8 mouse cellular contexts compared by ENCODE assay signal in genomic region chr4:145193991-145194511, GRCm38 (mm10). TPM values are rescaled to one million over a fixed set of nuclear protein-coding genes. Genes with fewer than 3 reads are reported as not detected.
DNase-seq lines count a peak whose midpoint lies in the region; ATAC-seq and TF ChIP-seq lines count a peak whose summit lies in the region.

No protein-coding gene starts in this region.

- 1% methylated on average over 10 of the region's 10 CpGs for WGBS in forebrain, embryonic 12.5 days
- under 1% methylated on average over 10 of the region's 10 CpGs for WGBS in heart, postnatal 0 days

- no peaks in the 10 kb centered on the region for H3K9me3 ChIP-seq in forebrain, embryonic 12.5 days
- H3K9me3 ChIP-seq in heart, postnatal 0 days (replicated peaks; ENCODE audit: control insufficient read depth, low read length): no peaks in the 10 kb centered on the region
- no peaks in the 10 kb centered on the region for H3K9me3 ChIP-seq in megakaryocyte, embryonic 14.5 days

- peak overlapping the region; percentile 76 for H3K4me3 ChIP-seq in forebrain, embryonic 12.5 days (replicated peaks)
- H3K4me3 ChIP-seq in heart, postnatal 0 days (ENCODE audit: low read depth, low read length): peak overlapping the region; percentile 92
- peak overlapping the region; percentile 99 for H3K4me3 ChIP-seq in megakaryocyte, embryonic 14.5 days (replicated peaks)

- TF ChIP-seq EP300 in heart, postnatal 0 days (IDR thresholded peaks at IDR 0.05; ENCODE audit: low read depth): no peak

- peaks cover 6% of the 10 kb centered on the region for H3K36me3 ChIP-seq in forebrain, embryonic 12.5 days (replicated peaks)
- peaks cover 15% of the 10 kb centered on the region for H3K36me3 ChIP-seq in heart, postnatal 0 days (replicated peaks; ENCODE audit: control insufficient read depth, insufficient read depth, low read length)
- H3K36me3 ChIP-seq in megakaryocyte, embryonic 14.5 days (replicated peaks; ENCODE audit: low read length): peaks cover 37% of the 10 kb centered on the region
- no peaks in the 10 kb centered on the region for H3K36me3 ChIP-seq in splenic B cell, adult 2 months (ENCODE audit: control insufficient read depth, insufficient read depth, low read length, poor library complexity, severe bottlenecking)

- TF ChIP-seq CTCF in heart, postnatal 0 days (IDR thresholded peaks at IDR 0.05; ENCODE audit: low read depth): no peak

- H3K27ac ChIP-seq in forebrain, embryonic 12.5 days: no peak overlapping the region
- H3K27ac ChIP-seq in heart, postnatal 0 days (ENCODE audit: low read depth): peak overlapping the region; percentile 93

- H3K4me1 ChIP-seq in forebrain, embryonic 12.5 days: peaks cover 13% of the 10 kb centered on the region
- H3K4me1 ChIP-seq in heart, postnatal 0 days (ENCODE audit: control insufficient read depth, insufficient read depth): peaks cover 18% of the 10 kb centered on the region
- H3K4me1 ChIP-seq in megakaryocyte, embryonic 14.5 days: peaks cover 74% of the 10 kb centered on the region

- peak; percentile 37 to 46 for DNase-seq in layer of hippocampus, postnatal 10 days (ENCODE audit: low spot score in 2 of 2)
- DNase-seq in layer of hippocampus, adult 11-12 months (ENCODE audit: low spot score): no peak
- DNase-seq in heart, postnatal 0 days (ENCODE audit: low spot score): peak; percentile 68
- peak; percentile 64 to 85 for DNase-seq in kidney, postnatal 25 days
- DNase-seq in splenic B cell, adult 2 months (ENCODE audit: low read depth, low spot score): peak; percentile 18

- peak overlapping the region; percentile 77 for H3K9ac ChIP-seq in forebrain, embryonic 12.5 days
- H3K9ac ChIP-seq in heart, postnatal 0 days (replicated peaks; ENCODE audit: low read depth, low read length): peak overlapping the region; percentile 89

- ATAC-seq in cerebellum, adult (ENCODE audit: insufficient number of reproducible peaks, low FRiP score, low TSS enrichment): peak; percentile 49
- no peak for ATAC-seq in forebrain, embryonic 12.5 days (ENCODE audit: low FRiP score)
- peak; percentile 82 for ATAC-seq in heart, postnatal 0 days (ENCODE audit: insufficient read depth, low read depth)

- H3K4me2 ChIP-seq in forebrain, embryonic 12.5 days: peak overlapping the region; percentile 95
- H3K4me2 ChIP-seq in heart, postnatal 0 days (ENCODE audit: low read depth, low read length): peak overlapping the region; percentile 86

- no peaks in the 10 kb centered on the region for H3K27me3 ChIP-seq in forebrain, embryonic 12.5 days
- H3K27me3 ChIP-seq in heart, postnatal 0 days (ENCODE audit: control insufficient read depth, insufficient read depth, low read length): no peaks in the 10 kb centered on the region
- H3K27me3 ChIP-seq in megakaryocyte, embryonic 14.5 days (replicated peaks): no peaks in the 10 kb centered on the region
- no peaks in the 10 kb centered on the region for H3K27me3 ChIP-seq in splenic B cell, adult 2 months (ENCODE audit: control insufficient read depth, insufficient read depth, low read length, poor library complexity, severe bottlenecking)

RNA-seq across cellular contexts. Expression of gene Vps13d, which starts 0.8 kb away (rescaled TPM):
- 10 to 100 TPM; 56.6 to 69.6 TPM for total RNA-seq in layer of hippocampus, postnatal 10 days (2021)
- polyA plus RNA-seq in forebrain, embryonic 12.5 days (2016; fragmentation: Nextera tagmentation; extraction: Ambion mirVana): 5.7 and 7.0 TPM in 2 replicates
- total RNA-seq in heart, postnatal 0 days (2014; rRNA removed; ENCODE audit: low replicate concordance): 32.2 and 42.6 TPM in 2 replicates
- 7.6 and 9.0 TPM in 2 replicates for polyA plus RNA-seq in heart, postnatal 0 days (2015; fragmentation: Nextera tagmentation; extraction: Ambion mirVana)
- polyA plus RNA-seq in megakaryocyte, embryonic 14.5 days (2012; ENCODE audit: insufficient read depth, low replicate concordance): 1.7 and 20.6 TPM in 2 replicates

RNA-seq across cellular contexts. Expression of gene Tnfrsf1b, which starts 52.6 kb away (rescaled TPM):
- 1 to 10 TPM; 2.5 TPM for total RNA-seq in layer of hippocampus, postnatal 10 days (2021)
- polyA plus RNA-seq in forebrain, embryonic 12.5 days (2016; fragmentation: Nextera tagmentation; extraction: Ambion mirVana): 1.3 and 1.6 TPM in 2 replicates
- total RNA-seq in heart, postnatal 0 days (2014; rRNA removed; ENCODE audit: low replicate concordance): 11.1 and 26.5 TPM in 2 replicates
- 2.0 TPM in 2 replicates for polyA plus RNA-seq in heart, postnatal 0 days (2015; fragmentation: Nextera tagmentation; extraction: Ambion mirVana)
- polyA plus RNA-seq in megakaryocyte, embryonic 14.5 days (2012; ENCODE audit: insufficient read depth, low replicate concordance): 2.3 and 9.7 TPM in 2 replicates
